Mouse (Mus musculus) midbrain, embryonic 16.5 days (tissue): ENCODE results near the gene Erc1. TPM values are rescaled to one million over a fixed set of nuclear protein-coding genes. Genes with fewer than 3 reads are reported as not detected.
"Not testable (repeated sequence)": the region's sequence is repeated elsewhere in the genome, so short reads cannot be mapped to it uniquely, and the experiment has no call there.

Experiments used
- ATAC-seq: fragments of 200-750 bp; cut with Nextera tagmentation; 2 replicates; pipeline ENCODE4 v1.8.0; 2017; ENCODE audit warnings: moderate TSS enrichment
- H3K27ac ChIP-seq: fragments of 300-500 bp; sonication (generic); 2 replicates; pipeline ENCODE4 v1.5.1; 2014; ENCODE audit warnings: mild to moderate bottlenecking, low read length, mixed read lengths
- H3K27me3 ChIP-seq: fragments of 300-500 bp; sonication (generic); 2 replicates; pipeline ENCODE4 v1.6.1; 2014; ENCODE audit warnings: low read depth, low read length, mixed read lengths; ENCODE audit not compliant: control insufficient read depth, insufficient read depth
- H3K36me3 ChIP-seq: fragments of 300-500 bp; sonication (generic); 2 replicates; pipeline ENCODE4 v1.6.1; 2014; ENCODE audit warnings: mild to moderate bottlenecking, low read length, moderate library complexity, mixed read lengths; ENCODE audit not compliant: control insufficient read depth, insufficient read depth
- H3K4me1 ChIP-seq: fragments of 300-500 bp; sonication (generic); 2 replicates; pipeline ENCODE4 v1.6.1; 2014; ENCODE audit warnings: mild to moderate bottlenecking, low read length, mixed read lengths; ENCODE audit not compliant: control insufficient read depth, insufficient read depth
- H3K4me2 ChIP-seq: fragments of 300-500 bp; sonication (generic); 2 replicates; pipeline ENCODE4 v1.6.1; 2014; ENCODE audit warnings: mild to moderate bottlenecking, low read length, mixed read lengths
- H3K4me3 ChIP-seq: fragments of 300-500 bp; sonication (generic); 2 replicates; pipeline ENCODE4 v1.5.1; 2014; ENCODE audit warnings: low read depth, mild to moderate bottlenecking, low read length, moderate library complexity, mixed read lengths
- H3K9ac ChIP-seq: fragments of 300-500 bp; sonication (generic); 2 replicates; pipeline ENCODE4 v1.6.1; 2014; ENCODE audit warnings: low read depth, low read length, mixed read lengths
- H3K9me3 ChIP-seq: fragments of 300-500 bp; sonication (generic); replicated peaks from 2 replicates; pipeline ENCODE4 v1.6.1; 2014; ENCODE audit warnings: mild to moderate bottlenecking, low read length, mixed read lengths; ENCODE audit not compliant: control insufficient read depth, poor library complexity, severe bottlenecking
- WGBS: fragments of 180-500 bp; shearing (Covaris S2); extraction: QIAGEN DNeasy Blood & Tissue Kit; methylation state at CpG from one replicate; pipeline ENCODE4 v1.1.7; 2014; 5-methylcytosine and 5-hydroxymethylcytosine counted together
- polyA plus RNA-seq: library from polyadenylated mRNA; unstranded; fragments of >200 nt; fragmentation: Nextera tagmentation; extraction: Ambion mirVana; gene quantifications from 2 replicates; pipeline ENCODE4 v1.2.1, GENCODE M21; 2015

Erc1 gene
- polyA plus RNA-seq, 1 experiment from 2014 or later, result 47.9 TPM

DNA sequence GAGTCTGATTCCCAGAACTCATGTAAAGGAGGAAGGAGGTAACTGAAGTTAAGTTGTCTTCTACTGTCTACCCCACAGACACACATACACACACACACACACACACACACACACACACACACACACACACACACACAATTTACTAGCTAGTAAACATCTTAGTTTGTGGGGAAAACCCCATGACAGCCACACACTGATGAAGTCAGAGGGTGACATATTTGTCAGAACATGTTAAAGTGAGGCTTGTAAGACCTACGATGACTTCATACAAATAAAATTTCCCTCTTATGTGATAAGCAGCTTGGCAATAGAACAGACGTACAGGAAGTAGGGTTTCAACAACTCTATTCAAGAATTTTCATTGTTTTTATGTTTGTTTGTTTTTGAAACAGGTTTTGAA, 185.0 kb downstream of the Erc1 start:
- WGBS, result 93% methylated on average over 2 of the region's 2 CpGs
- H3K9ac ChIP-seq, result no peak overlapping the region
- H3K36me3 ChIP-seq, result no peaks in the 10 kb centered on the region
- no peaks in the 10 kb centered on the region for H3K27me3 ChIP-seq
- H3K27ac ChIP-seq, result no peak overlapping the region
- no peak for ATAC-seq
- no peaks in the 10 kb centered on the region for H3K9me3 ChIP-seq
- H3K4me3 ChIP-seq, result no peak overlapping the region
- no peaks in the 10 kb centered on the region for H3K4me1 ChIP-seq
- no peak overlapping the region for H3K4me2 ChIP-seq

- Histone ChIP-seq H3K27ac (no peak overlapping the region), H3K4me3 (no peak overlapping the region), H3K4me2 (no peak overlapping the region), H3K36me3 (no peaks in the 10 kb centered on the region), H3K9me3 (no peaks in the 10 kb centered on the region), H3K4me1 (no peaks in the 10 kb centered on the region), H3K9ac (no peak overlapping the region), H3K27me3 (no peaks in the 10 kb centered on the region)
- 80% methylated on average over 3 of the region's 3 CpGs for WGBS
- no peak for ATAC-seq
Observed at GRCm38 (mm10) chr6:119661081-119661493, 186.9 kb downstream of the Erc1 start.

DNA sequence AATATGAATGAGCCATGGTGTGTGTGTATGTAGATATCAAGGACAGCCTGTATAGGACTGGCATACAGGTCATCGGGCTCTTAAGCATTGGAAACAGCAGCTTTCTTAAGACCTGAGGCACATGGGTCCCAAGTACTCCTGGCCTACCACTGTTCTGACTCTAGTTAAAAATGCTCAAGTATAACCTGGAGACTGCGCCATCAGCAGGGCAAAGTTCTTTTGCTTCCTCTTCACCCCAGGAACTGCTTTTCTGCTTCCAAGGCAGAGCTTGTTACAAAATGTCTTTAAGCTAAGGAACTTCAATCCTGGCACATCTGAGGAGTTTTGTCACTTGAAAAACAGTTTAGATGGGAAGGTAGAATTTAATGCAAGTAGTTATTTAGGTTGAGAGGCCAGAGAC, 189.5 kb downstream of the Erc1 start:
- Histone ChIP-seq H3K9ac (no peak overlapping the region), H3K27me3 (no peaks in the 10 kb centered on the region), H3K4me3 (no peak overlapping the region), H3K36me3 (no peaks in the 10 kb centered on the region), H3K27ac (no peak overlapping the region), H3K4me2 (no peak overlapping the region), H3K4me1 (no peaks in the 10 kb centered on the region), H3K9me3 (no peaks in the 10 kb centered on the region)
- WGBS, result 96% methylated on average over 2 of the region's 2 CpGs
- ATAC-seq, result no peak

GRCm38 (mm10) chr6:119657418-119658178, 190.4 kb downstream of the Erc1 start:
- no peaks in the 10 kb centered on the region for H3K27me3 ChIP-seq
- ATAC-seq, result no peak
- no peaks in the 10 kb centered on the region for H3K36me3 ChIP-seq
- no peak overlapping the region for H3K9ac ChIP-seq
- H3K27ac ChIP-seq, result no peak overlapping the region
- no peak overlapping the region for H3K4me2 ChIP-seq
- no peak overlapping the region for H3K4me3 ChIP-seq
- H3K4me1 ChIP-seq, result no peaks in the 10 kb centered on the region
- 92% methylated on average over 7 of the region's 7 CpGs for WGBS
- no peaks in the 10 kb centered on the region for H3K9me3 ChIP-seq

- H3K4me2 ChIP-seq, H3K4me3 ChIP-seq, H3K27me3 ChIP-seq, H3K4me1 ChIP-seq, H3K9me3 ChIP-seq, ATAC-seq, H3K9ac ChIP-seq, H3K36me3 ChIP-seq, H3K27ac ChIP-seq: not testable (repeated sequence)
- 91% methylated on average over 2 of the region's 2 CpGs for WGBS
Observed at GRCm38 (mm10) chr6:119654777-119655176, 193.2 kb downstream of the Erc1 start.

GRCm38 (mm10) chr6:119643880-119644460, 204.0 kb downstream of the Erc1 start:
- 81% methylated on average over 14 of the region's 14 CpGs for WGBS
- H3K36me3 ChIP-seq, result no peaks in the 10 kb centered on the region
- H3K4me1 ChIP-seq, result no peaks in the 10 kb centered on the region
- no peak overlapping the region for H3K4me2 ChIP-seq
- H3K27me3 ChIP-seq, result no peaks in the 10 kb centered on the region
- no peak for ATAC-seq
- H3K9me3 ChIP-seq, result no peaks in the 10 kb centered on the region
- H3K9ac ChIP-seq, result no peak overlapping the region
- H3K27ac ChIP-seq, result no peak overlapping the region
- no peak overlapping the region for H3K4me3 ChIP-seq

- H3K9ac ChIP-seq, result no peak overlapping the region
- no peaks in the 10 kb centered on the region for H3K9me3 ChIP-seq
- H3K4me1 ChIP-seq, result no peaks in the 10 kb centered on the region
- no peak overlapping the region for H3K4me3 ChIP-seq
- no peak overlapping the region for H3K27ac ChIP-seq
- H3K27me3 ChIP-seq, result no peaks in the 10 kb centered on the region
- H3K4me2 ChIP-seq, result no peak overlapping the region
- no peak for ATAC-seq
- 91% methylated on average over 7 of the region's 7 CpGs for WGBS
- H3K36me3 ChIP-seq, result no peaks in the 10 kb centered on the region
Observed at GRCm38 (mm10) chr6:119643178-119643728, 204.7 kb downstream of the Erc1 start.

DNA sequence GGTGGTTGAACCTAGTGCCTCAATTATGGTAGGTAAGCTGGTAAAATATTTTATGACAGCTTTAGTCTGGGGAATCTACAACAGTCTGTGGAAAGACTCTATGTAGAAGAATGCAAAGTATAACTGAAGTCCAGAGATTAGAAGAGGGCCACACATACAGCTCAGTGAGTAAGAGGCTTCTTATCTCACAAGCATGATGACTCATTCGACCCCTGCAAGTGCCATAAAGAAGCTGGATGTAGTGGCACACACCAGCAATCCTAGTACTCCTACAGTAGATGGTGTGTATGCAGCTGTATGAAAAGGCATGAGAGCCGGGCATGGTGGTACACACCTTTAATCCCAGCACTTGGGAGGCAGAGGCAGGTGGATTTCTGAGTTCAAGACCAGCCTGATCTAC, 205.2 kb downstream of the Erc1 start:
- H3K9me3 ChIP-seq, result no peaks in the 10 kb centered on the region
- H3K4me1 ChIP-seq, result no peaks in the 10 kb centered on the region
- no peak overlapping the region for H3K4me2 ChIP-seq
- H3K27ac ChIP-seq, result no peak overlapping the region
- H3K4me3 ChIP-seq, result no peak overlapping the region
- no peaks in the 10 kb centered on the region for H3K36me3 ChIP-seq
- no peak overlapping the region for H3K9ac ChIP-seq
- no peak for ATAC-seq
- WGBS, result 95% methylated on average over 2 of the region's 2 CpGs
- H3K27me3 ChIP-seq, result no peaks in the 10 kb centered on the region

- ATAC-seq, result no peak
- H3K4me3 ChIP-seq, result no peak overlapping the region
- H3K9me3 ChIP-seq, result no peaks in the 10 kb centered on the region
- no peaks in the 10 kb centered on the region for H3K27me3 ChIP-seq
- no peaks in the 10 kb centered on the region for H3K4me1 ChIP-seq
- no peak overlapping the region for H3K27ac ChIP-seq
- H3K4me2 ChIP-seq, result no peak overlapping the region
- 71% methylated on average over 2 of the region's 2 CpGs for WGBS
- H3K9ac ChIP-seq, result no peak overlapping the region
- no peaks in the 10 kb centered on the region for H3K36me3 ChIP-seq
Observed at GRCm38 (mm10) chr6:119635629-119636028, 212.3 kb downstream of the Erc1 start.
